Mouse (Mus musculus) embryonic fibroblast, embryonic 13.5 days (primary cell): ENCODE results near the gene Eif3l.

ENCODE experiments used
- CTCF ChIP-seq: IDR thresholded peaks from 2 replicates; pipeline ENCODE4 v1.5.1; 2011; ENCODE audit warnings: mild to moderate bottlenecking, control low read depth, low read length, moderate library complexity, borderline replicate concordance; ENCODE audit not compliant: insufficient read depth
- POLR2A ChIP-seq: IDR thresholded peaks from 2 replicates; pipeline ENCODE4 v1.6.1; 2011; ENCODE audit warnings: low read depth, mild to moderate bottlenecking, control low read depth, low read length, moderate library complexity

DNA sequence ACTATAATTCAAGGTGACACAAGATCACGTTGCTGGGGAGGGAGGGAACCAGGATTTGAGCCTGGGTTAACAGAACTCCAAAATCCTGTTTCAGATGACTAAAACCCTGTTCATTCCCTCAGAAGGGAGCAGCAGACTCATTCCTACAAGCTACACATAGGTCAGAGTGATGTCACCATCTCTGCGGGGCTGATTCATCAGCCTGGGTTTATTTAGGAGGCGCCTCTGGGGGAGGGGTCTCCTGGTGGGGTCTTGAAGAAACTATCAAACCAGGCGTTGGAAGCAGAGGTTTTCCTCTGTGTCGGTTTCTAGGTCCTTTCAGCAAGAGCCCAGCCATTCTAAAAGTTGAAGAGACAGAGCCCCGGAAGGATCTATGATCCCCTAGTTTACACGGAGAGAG is 33.0 kb downstream of the Eif3l start:
- TF ChIP-seq POLR2A (no peak), CTCF (no peak)
